Mouse (Mus musculus) cerebellum, adult 2 months (tissue): ENCODE measurements around the gene Socs1. TPM values are rescaled to one million over a fixed set of nuclear protein-coding genes. Genes with fewer than 3 reads are reported as not detected.
A peak's percentile ranks its signal among the peaks of the same experiment; 100 is the strongest.

ENCODE experiments used
- DNase-seq, 2 experiments: peaks; one replicate each; pipeline ENCODE4 v3.0.0; 2021
- H3K27ac ChIP-seq: fragments of 200-500 bp; 2 replicates; pipeline ENCODE4 v1.5.1; 2012; ENCODE audit warnings: low read length, control low read depth, inconsistent platforms; ENCODE audit not compliant: insufficient read depth
- H3K27me3 ChIP-seq: fragments of 200-500 bp; 2 replicates; pipeline ENCODE4 v1.6.1; 2012; ENCODE audit warnings: inconsistent platforms, mild to moderate bottlenecking, low read length, moderate library complexity; ENCODE audit not compliant: control insufficient read depth, insufficient read depth
- H3K4me1 ChIP-seq: fragments of 200-500 bp; 2 replicates; pipeline ENCODE4 v1.6.1; 2011; ENCODE audit warnings: low read length; ENCODE audit not compliant: control insufficient read depth, insufficient read depth
- H3K4me3 ChIP-seq: fragments of 200-500 bp; replicated peaks from 2 replicates; pipeline ENCODE3; 2011; ENCODE audit warnings: mild to moderate bottlenecking, low read depth, low read length, control low read depth; ENCODE audit not compliant: insufficient read depth
- CTCF ChIP-seq: fragments of 200-500 bp; IDR thresholded peaks from 2 replicates; pipeline ENCODE4 v1.5.1; 2011; ENCODE audit warnings: low read depth, mild to moderate bottlenecking, control low read depth, low read length, moderate library complexity, borderline replicate concordance; ENCODE audit not compliant: insufficient read depth
- POLR2A ChIP-seq: fragments of 200-500 bp; IDR thresholded peaks from 2 replicates; pipeline ENCODE4 v1.6.1; 2011; ENCODE audit warnings: low read length, control low read depth, borderline replicate concordance; ENCODE audit not compliant: insufficient read depth
- WGBS: fragments of 180-500 bp; shearing (Covaris S2); methylation state at CpG from one replicate; pipeline ENCODE4 v1.1.7; 2018; 5-methylcytosine and 5-hydroxymethylcytosine counted together
- polyA plus RNA-seq: library from polyadenylated mRNA; depleted of rRNA; stranded (reverse); fragments of >200 nt; gene quantifications from 2 replicates; pipeline ENCODE4 v1.2.3, GENCODE M21; 2012

Socs1 gene
- polyA plus RNA-seq, 1 experiment, result 1.3 TPM

DNA sequence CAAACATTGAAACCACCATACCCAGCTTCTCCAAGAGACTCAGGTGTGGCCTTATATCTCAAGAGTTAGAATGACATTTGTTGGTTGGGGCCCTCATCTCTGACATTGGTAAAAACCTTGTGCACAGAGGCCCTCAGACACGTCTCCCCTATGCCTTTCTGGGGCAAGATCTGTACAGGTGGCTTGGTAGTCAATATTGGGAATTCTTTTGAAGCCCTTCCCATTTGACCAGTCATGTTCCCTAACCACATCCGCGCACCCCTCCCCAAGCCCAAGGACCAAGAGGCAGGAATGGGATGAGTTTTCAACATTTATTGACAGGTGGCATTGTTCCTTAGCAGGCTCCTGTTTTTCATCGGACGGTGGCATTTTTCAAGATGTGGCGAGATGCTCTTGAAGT is 10.7 kb upstream of the Socs1 start, which contains the start of gene Prm2:
TSS of gene Prm2 (minus strand) at position 101 of the 400 bp plus-strand sequence.
- no peak for DNase-seq
- Histone ChIP-seq H3K27ac (no peak within 1 kb of the TSS), H3K4me3 (no peak within 1 kb of the TSS), H3K27me3 (no peaks in the 10 kb centered on the region), H3K4me1 (no peaks in the 10 kb centered on the region)
- TF ChIP-seq POLR2A (no peak), CTCF (no peak)
- 88% methylated on average over 6 of the region's 6 CpGs for WGBS

DNA sequence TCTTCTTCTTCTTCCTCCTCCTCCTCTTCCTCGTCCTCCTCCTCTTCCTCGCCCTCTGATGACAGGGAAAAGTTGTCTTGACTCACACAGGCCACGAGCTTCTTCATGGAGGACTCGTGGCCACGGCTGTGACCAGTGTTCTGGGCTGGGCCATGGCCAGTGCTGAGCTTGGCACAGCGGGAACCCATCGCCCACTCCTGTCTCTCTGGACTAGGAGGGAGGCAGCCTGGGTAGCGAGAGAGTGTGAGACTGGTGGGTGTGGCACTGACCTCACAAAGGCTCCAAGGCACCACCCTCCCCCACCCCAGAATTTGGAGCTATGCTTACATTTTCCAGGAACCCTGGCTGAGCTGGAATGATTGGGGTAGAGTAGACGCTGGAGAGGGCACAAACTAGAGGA is 5.4 kb upstream of the Socs1 start, which contains the start of gene Prm3:
TSS of gene Prm3 (minus strand) at position 213 of the 400 bp plus-strand sequence.
- Histone ChIP-seq H3K4me3 (no peak within 1 kb of the TSS), H3K4me1 (no peaks in the 10 kb centered on the region), H3K27me3 (no peaks in the 10 kb centered on the region), H3K27ac (no peak within 1 kb of the TSS)
- WGBS, result 70% methylated on average over 9 of the region's 9 CpGs
- TF ChIP-seq POLR2A (no peak), CTCF (no peak)
- no peak for DNase-seq

DNA sequence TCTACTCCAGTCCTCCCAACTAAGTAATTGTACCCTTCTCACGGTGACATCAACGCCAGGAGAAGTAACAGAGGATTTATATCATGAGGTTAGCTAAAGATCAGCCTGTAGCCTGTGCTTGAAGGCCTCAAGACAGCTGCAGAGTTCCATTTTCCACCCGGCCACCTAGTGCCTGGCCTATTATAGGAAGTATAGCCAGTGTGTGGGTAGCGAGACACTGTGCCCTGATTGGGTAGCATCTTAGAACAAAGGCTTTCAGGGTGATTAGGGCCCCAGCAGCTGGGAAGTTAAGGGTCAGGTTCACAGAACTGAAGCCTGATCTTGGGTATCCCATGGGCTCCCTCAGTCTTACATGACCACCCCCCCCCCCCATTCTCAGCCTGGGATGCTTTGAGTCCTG is 3.5 kb upstream of the Socs1 start:
- TF ChIP-seq CTCF, result no peak
- TF ChIP-seq POLR2A, result no peak
- DNase-seq, result no peak
- Histone ChIP-seq H3K4me3 (no peak overlapping the region), H3K27me3 (no peaks in the 10 kb centered on the region), H3K27ac (no peak overlapping the region), H3K4me1 (no peaks in the 10 kb centered on the region)
- 85% methylated on average over 4 of the region's 4 CpGs for WGBS

DNA sequence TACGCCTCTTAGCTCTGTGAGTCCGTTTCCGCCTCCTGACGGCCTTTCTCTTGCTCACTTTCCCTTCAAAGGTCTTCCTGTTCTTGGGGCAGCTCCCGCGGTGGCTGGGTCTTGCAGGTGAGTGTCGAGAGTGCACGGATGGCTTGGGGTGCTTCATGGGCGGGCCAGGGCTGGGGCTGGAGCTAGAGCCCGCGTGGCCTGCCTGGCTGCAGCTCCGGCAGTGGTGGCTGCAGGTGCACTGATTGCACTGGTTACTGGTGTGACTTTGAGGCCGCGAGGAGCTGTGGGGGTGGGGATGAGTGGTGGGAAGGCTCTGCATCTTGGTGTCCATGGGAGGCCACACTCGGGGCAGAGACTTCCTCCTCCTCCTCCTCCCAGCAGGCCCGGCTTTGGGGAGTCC is 2.9 kb upstream of the Socs1 start, which contains the start of gene Tnp2:
TSS of gene Tnp2 (minus strand) at position 390 of the 400 bp plus-strand sequence.
- 73% methylated on average over 16 of the region's 16 CpGs for WGBS
- no peak for TF ChIP-seq CTCF
- no peak for TF ChIP-seq POLR2A

DNA sequence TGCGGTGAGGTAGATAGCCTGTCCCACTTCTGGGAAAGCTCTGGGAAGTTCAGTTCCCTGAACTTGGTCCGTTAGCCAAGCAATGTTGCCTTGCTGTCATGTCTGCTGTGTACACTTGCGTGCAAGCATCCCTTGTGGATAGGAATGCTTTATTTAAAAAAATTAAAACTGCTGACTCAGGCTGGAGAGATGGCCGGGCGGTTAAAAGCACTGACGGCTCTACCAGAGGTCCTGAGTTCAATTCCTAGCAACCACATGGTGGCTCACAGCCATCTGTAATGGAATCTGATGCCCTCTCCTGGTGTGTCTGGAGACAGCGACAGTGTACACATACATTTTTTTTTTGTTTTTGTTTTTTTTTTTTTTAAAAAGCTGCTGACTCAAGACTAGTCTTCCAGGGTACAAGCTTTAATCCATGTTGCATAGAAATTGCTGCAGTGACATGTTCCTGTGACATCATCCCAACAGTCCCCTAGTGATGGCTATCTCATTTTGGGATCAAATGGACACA is 2.3 kb upstream of the Socs1 start:
- 82% methylated on average over 7 of the region's 7 CpGs for WGBS
- no peak for TF ChIP-seq CTCF
- no peak for TF ChIP-seq POLR2A
- no peak overlapping the region for H3K4me3 ChIP-seq
- no peaks in the 10 kb centered on the region for H3K27me3 ChIP-seq
- DNase-seq, result no peak
- H3K27ac ChIP-seq, result no peak overlapping the region
- no peaks in the 10 kb centered on the region for H3K4me1 ChIP-seq

More for the DNA sequence above, 2.9 kb upstream of the Socs1 start, which contains the start of gene Tnp2:
- no peaks in the 10 kb centered on the region for H3K27me3 ChIP-seq
- no peak within 1 kb of the TSS for H3K27ac ChIP-seq
- no peak within 1 kb of the TSS for H3K4me3 ChIP-seq
- DNase-seq, result no peak
- H3K4me1 ChIP-seq, result no peaks in the 10 kb centered on the region

DNA sequence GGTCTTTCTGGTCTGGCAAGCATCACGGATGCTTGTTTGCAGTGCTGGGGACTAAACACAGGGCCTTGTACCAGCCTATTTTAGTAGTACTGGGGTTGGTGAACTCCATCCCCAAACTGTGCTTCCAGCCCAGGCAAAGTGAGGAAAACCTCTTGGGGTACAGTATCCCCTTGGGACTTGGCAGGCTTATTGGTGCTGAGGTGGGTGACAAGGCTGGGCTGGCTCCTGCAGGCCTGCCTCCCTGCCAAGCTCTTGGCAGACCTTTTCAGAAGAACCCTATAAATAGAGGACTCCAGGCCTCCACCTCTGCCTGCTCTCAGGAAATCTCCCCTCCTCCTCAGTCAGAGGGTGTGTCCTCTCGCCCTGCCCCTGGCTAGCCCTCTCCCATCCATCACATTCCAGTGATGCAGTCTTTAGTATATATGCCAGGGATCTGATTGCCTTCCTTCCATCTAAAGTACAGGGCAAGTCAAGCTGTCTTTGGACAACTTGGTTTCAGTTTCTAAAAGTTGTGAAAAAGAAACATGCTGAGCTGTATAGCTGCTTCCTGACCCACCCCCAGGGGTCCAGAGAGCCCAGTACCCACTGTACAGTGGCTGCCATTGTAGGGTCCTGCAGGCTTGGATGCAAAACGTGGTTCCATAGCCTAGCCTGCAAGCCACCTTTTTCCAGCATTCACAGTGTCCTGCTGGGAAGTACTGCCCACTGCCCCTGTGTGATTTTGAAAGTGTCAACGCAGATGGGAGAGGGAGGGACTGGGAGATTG is 1.6 kb upstream of the Socs1 start:
- H3K27ac ChIP-seq, result no peak overlapping the region

DNA sequence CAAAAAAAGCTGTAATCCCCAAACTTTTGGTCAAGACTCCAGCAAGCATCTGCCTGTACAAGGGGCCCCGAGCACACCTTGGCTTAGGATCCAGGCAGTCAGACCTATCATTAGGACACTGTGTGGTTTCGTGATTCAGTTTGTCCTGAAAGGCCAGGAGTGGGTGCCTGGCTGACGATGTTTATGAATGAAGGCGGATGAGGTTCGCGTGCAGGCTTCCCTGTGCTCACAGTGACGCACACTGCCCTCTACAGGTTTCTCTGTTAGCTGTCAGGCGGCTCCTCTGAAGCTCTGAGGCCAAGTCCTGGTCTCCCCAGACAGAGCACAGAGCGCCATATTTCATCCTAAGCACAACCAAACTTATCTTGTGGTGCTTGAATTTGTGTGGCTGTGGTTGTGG is 952 bp upstream of the Socs1 start:
- DNase-seq, result peak; percentile 85 to 86
- WGBS, result 2% methylated on average over 9 of the region's 9 CpGs
- H3K27me3 ChIP-seq, result no peaks in the 10 kb centered on the region
- no peak overlapping the region for H3K27ac ChIP-seq
- peak overlapping the region; percentile 92 for H3K4me3 ChIP-seq
- H3K4me1 ChIP-seq, result no peaks in the 10 kb centered on the region
- TF ChIP-seq POLR2A, result no peak
- TF ChIP-seq CTCF, result peak; percentile 94

More for the DNA sequence above, 1.6 kb upstream of the Socs1 start:
- H3K4me1 ChIP-seq, result no peaks in the 10 kb centered on the region
- no peaks in the 10 kb centered on the region for H3K27me3 ChIP-seq
- WGBS, result 66% methylated on average over 4 of the region's 4 CpGs
- H3K4me3 ChIP-seq, result no peak overlapping the region
- DNase-seq, result no peak
- TF ChIP-seq CTCF, result no peak
- no peak for TF ChIP-seq POLR2A

DNA sequence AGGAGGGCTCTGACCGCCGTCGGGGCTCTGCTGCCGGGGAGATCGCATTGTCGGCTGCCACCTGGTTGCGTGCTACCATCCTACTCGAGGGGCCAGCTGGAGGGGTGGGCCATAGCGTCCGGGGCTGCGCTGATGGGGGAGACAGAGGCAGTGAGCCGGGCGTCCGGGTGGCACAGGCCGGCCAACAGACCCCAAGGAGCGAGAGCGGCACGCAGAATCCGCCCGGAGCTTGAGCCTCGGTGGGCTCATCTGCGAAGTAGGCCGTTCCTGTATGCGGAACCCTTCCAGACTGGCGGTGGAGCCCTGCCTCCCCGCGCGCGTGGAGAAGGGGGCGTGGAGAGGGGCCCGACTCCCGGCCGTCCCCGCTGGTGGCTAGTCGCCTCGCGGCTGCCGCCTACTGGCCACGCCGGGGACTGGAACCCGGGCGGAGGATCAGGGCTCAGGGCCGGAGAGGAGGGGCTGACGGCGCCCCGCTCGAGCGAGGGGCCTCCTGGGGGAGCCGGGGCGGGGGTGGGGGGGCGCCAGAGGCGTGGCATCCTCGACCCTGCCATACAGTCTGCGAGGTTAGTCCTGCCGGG is 454 bp downstream of the Socs1 start:
- DNase-seq, result peak; percentile 79 to 90
- H3K27me3 ChIP-seq, result no peaks in the 10 kb centered on the region
- H3K27ac ChIP-seq, result peak overlapping the region; percentile 76; the same call in 1 of the 2 replicates
- H3K4me3 ChIP-seq, result peak overlapping the region; percentile 92
- TF ChIP-seq CTCF (peak; percentile 65), POLR2A (no peak)
- WGBS, result 2% methylated on average over 46 of the region's 55 CpGs
- H3K4me1 ChIP-seq, result no peaks in the 10 kb centered on the region
